Mouse (Mus musculus) megakaryocyte, embryonic 14.5 days (primary cell): Measurements from ENCODE around the gene Ccr10. TPM values are rescaled to one million over a fixed set of nuclear protein-coding genes. Genes with fewer than 3 reads are reported as not detected.

Source experiments
- H3K27me3 ChIP-seq: replicated peaks from 2 replicates; pipeline ENCODE3; 2012; ENCODE audit warnings: inconsistent platforms
- H3K36me3 ChIP-seq: replicated peaks from 2 replicates; pipeline ENCODE3; 2012; ENCODE audit warnings: low read length, inconsistent platforms, mixed read lengths
- H3K4me1 ChIP-seq: 2 replicates; pipeline ENCODE4 v1.6.1; 2012; ENCODE audit warnings: inconsistent platforms
- H3K4me3 ChIP-seq: replicated peaks from 2 replicates; pipeline ENCODE3; 2012; ENCODE audit warnings: moderate library complexity, mild to moderate bottlenecking, inconsistent platforms
- H3K9me3 ChIP-seq: 2 replicates; pipeline ENCODE4 v1.6.1; 2012; ENCODE audit warnings: inconsistent platforms
- FLI1 ChIP-seq: IDR thresholded peaks from 2 replicates; pipeline ENCODE4 v1.6.1; 2012; ENCODE audit warnings: low read length, inconsistent platforms, mixed read lengths
- GATA1 ChIP-seq: IDR thresholded peaks from 3 replicates; pipeline ENCODE4 v1.6.1; 2012; ENCODE audit warnings: mixed read lengths, low read length, inconsistent platforms, borderline replicate concordance
- polyA plus RNA-seq: library from polyadenylated mRNA; stranded (reverse); fragments of >175 nt; gene quantifications from 2 replicates; pipeline ENCODE4 v1.2.3, GENCODE M21; 2012; ENCODE audit warnings: low replicate concordance; ENCODE audit not compliant: insufficient read depth

The Ccr10 gene
- polyA plus RNA-seq, 1 experiment, result 0.13 TPM

GRCm38 (mm10) chr11:101173631-101174388 is 1.4 kb downstream of the Ccr10 start:
- Histone ChIP-seq H3K4me1 (peaks cover 90% of the 10 kb centered on the region), H3K36me3 (no peaks in the 10 kb centered on the region), H3K4me3 (peak overlapping the region; percentile 89), H3K27me3 (peaks cover 97% of the 10 kb centered on the region), H3K9me3 (no peaks in the 10 kb centered on the region)
- TF ChIP-seq GATA1, result no peak
- TF ChIP-seq FLI1, result no peak

- Histone ChIP-seq H3K4me3 (peak overlapping the region; percentile 89), H3K9me3 (no peaks in the 10 kb centered on the region), H3K36me3 (no peaks in the 10 kb centered on the region), H3K27me3 (peaks cover 97% of the 10 kb centered on the region), H3K4me1 (peaks cover 83% of the 10 kb centered on the region)
- TF ChIP-seq GATA1, result no peak
- no peak for TF ChIP-seq FLI1
Observed at GRCm38 (mm10) chr11:101173112-101173511, 2.1 kb downstream of the Ccr10 start.

GRCm38 (mm10) chr11:101172434-101172815 is 2.8 kb downstream of the Ccr10 start:
- peak overlapping the region; percentile 94 for H3K4me3 ChIP-seq

GRCm38 (mm10) chr11:101171721-101172433 is 3.4 kb downstream of the Ccr10 start:
- peaks cover 80% of the 10 kb centered on the region for H3K4me1 ChIP-seq
- TF ChIP-seq GATA1 (no peak), FLI1 (no peak)
- no peaks in the 10 kb centered on the region for H3K36me3 ChIP-seq
- H3K27me3 ChIP-seq, result peaks cover 97% of the 10 kb centered on the region
- H3K9me3 ChIP-seq, result no peaks in the 10 kb centered on the region
- peak overlapping the region; percentile 94 for H3K4me3 ChIP-seq

More at GRCm38 (mm10) chr11:101172434-101172815, 2.8 kb downstream of the Ccr10 start:
- Histone ChIP-seq H3K9me3 (no peaks in the 10 kb centered on the region), H3K36me3 (no peaks in the 10 kb centered on the region), H3K27me3 (peaks cover 97% of the 10 kb centered on the region), H3K4me1 (peaks cover 83% of the 10 kb centered on the region)
- TF ChIP-seq FLI1 (no peak), GATA1 (no peak)

GRCm38 (mm10) chr11:101170811-101171610 is 4.2 kb downstream of the Ccr10 start, which contains the start of gene Plekhh3:
Plekhh3 (minus strand) TSS chr11:101171351.
- Histone ChIP-seq H3K9me3 (no peaks in the 10 kb centered on the region), H3K27me3 (peaks cover 97% of the 10 kb centered on the region), H3K4me1 (peaks cover 71% of the 10 kb centered on the region), H3K36me3 (no peaks in the 10 kb centered on the region), H3K4me3 (peak within 1 kb of the TSS; percentile 94)
- TF ChIP-seq GATA1 (no peak), FLI1 (no peak)

- H3K36me3 ChIP-seq, result no peaks in the 10 kb centered on the region
- no peak for TF ChIP-seq GATA1
- TF ChIP-seq FLI1, result no peak
- H3K4me1 ChIP-seq, result peaks cover 66% of the 10 kb centered on the region
- peak within 1 kb of the TSS; percentile 94 for H3K4me3 ChIP-seq
- no peaks in the 10 kb centered on the region for H3K9me3 ChIP-seq
- peaks cover 98% of the 10 kb centered on the region for H3K27me3 ChIP-seq
Observed at GRCm38 (mm10) chr11:101170354-101170810, 4.9 kb downstream of the Ccr10 start, which contains the start of gene Cntnap1. Cntnap1 (plus strand) TSS chr11:101170523.

- no peaks in the 10 kb centered on the region for H3K9me3 ChIP-seq
- H3K36me3 ChIP-seq, result no peaks in the 10 kb centered on the region
- TF ChIP-seq GATA1, result no peak
- no peak for TF ChIP-seq FLI1
- H3K27me3 ChIP-seq, result peaks cover 98% of the 10 kb centered on the region
- H3K4me3 ChIP-seq, result no peak overlapping the region
- H3K4me1 ChIP-seq, result peaks cover 65% of the 10 kb centered on the region
Observed at GRCm38 (mm10) chr11:101169301-101170107, 5.7 kb downstream of the Ccr10 start.

- TF ChIP-seq FLI1, result no peak
- no peak for TF ChIP-seq GATA1
- Histone ChIP-seq H3K9me3 (no peaks in the 10 kb centered on the region), H3K4me1 (peaks cover 65% of the 10 kb centered on the region), H3K4me3 (no peak overlapping the region), H3K36me3 (no peaks in the 10 kb centered on the region), H3K27me3 (peaks cover 98% of the 10 kb centered on the region)
Observed at GRCm38 (mm10) chr11:101168301-101168980, 6.8 kb downstream of the Ccr10 start.

- no peaks in the 10 kb centered on the region for H3K36me3 ChIP-seq
- H3K4me1 ChIP-seq, result peaks cover 65% of the 10 kb centered on the region
- TF ChIP-seq GATA1 (no peak), FLI1 (no peak)
- peaks cover 98% of the 10 kb centered on the region for H3K27me3 ChIP-seq
- H3K4me3 ChIP-seq, result no peak overlapping the region
- no peaks in the 10 kb centered on the region for H3K9me3 ChIP-seq
Observed at GRCm38 (mm10) chr11:101167963-101168300, 7.3 kb downstream of the Ccr10 start.
